Mouse (Mus musculus): ENCODE measurements around the gene A830005F24Rik. TPM values are rescaled to one million over a fixed set of nuclear protein-coding genes. Genes with fewer than 3 reads are reported as not detected.

Gene A830005F24Rik
- 0.27 and 0.80 TPM in 2 replicates for polyA plus RNA-seq (2014; fragmentation: Nextera tagmentation; extraction: Ambion mirVana)

DNA sequence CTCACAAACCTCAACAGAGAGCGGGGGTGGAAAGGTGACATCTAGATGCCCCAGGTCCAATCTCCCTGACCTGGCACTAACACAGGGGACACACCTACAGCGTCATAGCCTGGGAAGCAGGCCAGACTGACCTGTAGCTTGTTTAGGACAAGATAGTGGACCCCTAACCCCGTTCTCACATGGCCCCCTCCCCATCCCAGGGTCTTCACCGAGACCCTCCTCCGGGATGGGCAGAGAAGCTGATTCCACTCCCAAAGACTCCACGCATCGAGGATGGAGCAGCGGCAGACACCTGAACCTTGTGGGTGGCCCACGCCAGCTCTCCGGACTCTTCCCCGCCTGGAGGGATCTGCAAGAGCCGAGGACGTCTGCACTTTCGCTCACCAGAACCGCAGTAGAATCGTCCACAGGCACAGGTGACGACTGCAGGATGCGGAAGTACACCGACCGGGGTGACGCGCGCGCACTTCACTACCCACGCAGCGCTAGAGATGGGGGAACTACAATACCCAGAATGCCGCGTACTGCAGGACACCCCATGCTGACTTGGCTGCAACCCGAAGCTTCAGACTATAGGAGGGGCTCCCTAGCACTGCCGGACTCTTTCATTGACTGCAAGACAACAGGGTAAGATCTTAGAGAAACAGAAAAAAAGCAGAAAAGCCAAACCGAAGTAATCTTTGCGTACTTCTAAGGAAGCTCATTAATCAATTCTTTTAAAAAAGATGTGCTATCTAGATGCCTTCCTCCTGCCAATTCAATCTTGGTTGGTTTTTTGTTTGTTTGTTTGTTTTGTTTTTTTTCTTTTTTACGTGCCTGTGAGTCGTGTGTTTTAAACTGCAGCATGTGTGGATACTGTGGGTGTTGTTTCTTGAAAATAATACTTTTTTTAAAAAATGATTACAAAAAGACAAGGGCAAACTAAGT lies at the start of gene A830005F24Rik, which contains the start of gene Zfp169:
Gene A830005F24Rik, plus strand, starts transcription at position 568 of the 927 bp plus-strand sequence.
Gene Zfp169, minus strand, starts transcription at position 449 of the 927 bp plus-strand sequence.
- no peaks in the 10 kb centered on the region for H3K36me3 ChIP-seq (ENCODE audit: control insufficient read depth, insufficient read depth, low read length)
- no peak within 1 kb of the TSS; a peak in 1 of 4 replicates for H3K27ac ChIP-seq (replicated peaks in 1 of 2; ENCODE audit: control insufficient read depth in 1 of 2, insufficient read depth in 1 of 2, low read depth in 2 of 2, low read length in 2 of 2)
- peak within 1 kb of the TSS; percentile 88 for H3K9ac ChIP-seq (ENCODE audit: low read length)
- peak within 1 kb of the TSS; percentile 59 to 85 for H3K4me3 ChIP-seq (ENCODE audit: control insufficient read depth in 1 of 2, insufficient read depth in 1 of 2, low read depth in 1 of 2, low read length in 2 of 2)
- ATAC-seq (ENCODE audit: insufficient number of reproducible peaks, insufficient read depth, low FRiP score, low read depth), result peak; percentile 96
- H3K4me1 ChIP-seq (ENCODE audit: control insufficient read depth in 2 of 2, insufficient read depth in 2 of 2, low read length in 2 of 2), result peaks cover 5 to 8% of the 10 kb centered on the region in 2 experiments
- 2% methylated on average over 34 of the region's 34 CpGs for WGBS
- H3K4me2 ChIP-seq (ENCODE audit: low read length), result peak within 1 kb of the TSS; percentile 96
- no peaks in the 10 kb centered on the region for H3K27me3 ChIP-seq (ENCODE audit: control insufficient read depth, insufficient read depth, low read length)
- no peaks in the 10 kb centered on the region for H3K9me3 ChIP-seq (ENCODE audit: control insufficient read depth, low read length)

GRCm38 (mm10) chr13:48464170-48464569 lies 49.2 kb upstream of the A830005F24Rik start:
- Histone ChIP-seq H3K4me3 (ENCODE audit: control insufficient read depth in 1 of 2, insufficient read depth in 1 of 2, low read depth in 1 of 2, low read length in 2 of 2) (no peak overlapping the region), H3K9ac (ENCODE audit: low read length) (no peak overlapping the region), H3K4me1 (ENCODE audit: control insufficient read depth in 2 of 2, insufficient read depth in 2 of 2, low read length in 2 of 2) (no peaks in the 10 kb centered on the region), H3K27ac (replicated peaks in 1 of 2; ENCODE audit: control insufficient read depth in 1 of 2, insufficient read depth in 1 of 2, low read depth in 2 of 2, low read length in 2 of 2) (no peak overlapping the region), H3K9me3 (ENCODE audit: control insufficient read depth, low read length) (no peaks in the 10 kb centered on the region), H3K4me2 (ENCODE audit: low read length) (no peak overlapping the region), H3K36me3 (ENCODE audit: control insufficient read depth, insufficient read depth, low read length) (no peaks in the 10 kb centered on the region), H3K27me3 (ENCODE audit: control insufficient read depth, insufficient read depth, low read length) (peaks cover 4% of the 10 kb centered on the region; the same call in 1 of the 2 replicates)
- no peak for ATAC-seq (ENCODE audit: insufficient number of reproducible peaks, insufficient read depth, low FRiP score, low read depth)
- WGBS, result 16% methylated on average over 4 of the region's 4 CpGs

DNA sequence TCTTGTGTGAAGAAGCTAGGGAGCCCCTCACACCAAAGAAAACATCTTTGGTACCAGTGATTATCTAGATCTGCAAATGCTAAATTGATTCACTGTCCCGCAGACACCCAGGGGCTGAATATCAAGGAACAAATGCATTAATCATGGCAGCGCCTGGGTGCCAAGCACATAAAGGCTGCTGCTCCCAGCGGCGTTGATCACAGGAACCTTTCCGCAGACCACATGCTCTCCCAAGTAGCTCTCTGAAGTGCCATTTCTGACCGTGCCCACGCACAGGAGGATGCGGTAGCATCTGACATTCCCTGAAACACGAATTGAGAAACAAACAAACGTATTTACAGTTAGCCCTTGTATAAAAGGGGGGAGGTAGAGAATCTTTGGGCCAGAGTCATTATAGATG lies 47.2 kb upstream of the A830005F24Rik start:
- H3K4me3 ChIP-seq (ENCODE audit: control insufficient read depth in 1 of 2, insufficient read depth in 1 of 2, low read depth in 1 of 2, low read length in 2 of 2), result no peak overlapping the region
- no peak overlapping the region for H3K27ac ChIP-seq (replicated peaks in 1 of 2; ENCODE audit: control insufficient read depth in 1 of 2, insufficient read depth in 1 of 2, low read depth in 2 of 2, low read length in 2 of 2)
- H3K36me3 ChIP-seq (ENCODE audit: control insufficient read depth, insufficient read depth, low read length), result no peaks in the 10 kb centered on the region
- ATAC-seq (ENCODE audit: insufficient number of reproducible peaks, insufficient read depth, low FRiP score, low read depth), result no peak
- no peaks in the 10 kb centered on the region for H3K4me1 ChIP-seq (ENCODE audit: control insufficient read depth in 2 of 2, insufficient read depth in 2 of 2, low read length in 2 of 2)
- no peak overlapping the region for H3K9ac ChIP-seq (ENCODE audit: low read length)
- no peak overlapping the region for H3K4me2 ChIP-seq (ENCODE audit: low read length)
- H3K27me3 ChIP-seq (ENCODE audit: control insufficient read depth, insufficient read depth, low read length), result peaks cover 4% of the 10 kb centered on the region; the same call in 1 of the 2 replicates
- 65% methylated on average over 10 of the region's 10 CpGs for WGBS
- no peaks in the 10 kb centered on the region for H3K9me3 ChIP-seq (ENCODE audit: control insufficient read depth, low read length)

- no peak overlapping the region for H3K9ac ChIP-seq (ENCODE audit: low read length)
- no peaks in the 10 kb centered on the region for H3K36me3 ChIP-seq (ENCODE audit: control insufficient read depth, insufficient read depth, low read length)
- H3K4me3 ChIP-seq (ENCODE audit: control insufficient read depth in 1 of 2, insufficient read depth in 1 of 2, low read depth in 1 of 2, low read length in 2 of 2), result no peak overlapping the region
- H3K4me1 ChIP-seq (ENCODE audit: control insufficient read depth in 2 of 2, insufficient read depth in 2 of 2, low read length in 2 of 2), result no peaks in the 10 kb centered on the region
- no peak for ATAC-seq (ENCODE audit: insufficient number of reproducible peaks, insufficient read depth, low FRiP score, low read depth)
- no peak overlapping the region for H3K27ac ChIP-seq (replicated peaks in 1 of 2; ENCODE audit: control insufficient read depth in 1 of 2, insufficient read depth in 1 of 2, low read depth in 2 of 2, low read length in 2 of 2)
- no peaks in the 10 kb centered on the region for H3K9me3 ChIP-seq (ENCODE audit: control insufficient read depth, low read length)
- no peak overlapping the region for H3K4me2 ChIP-seq (ENCODE audit: low read length)
- H3K27me3 ChIP-seq (ENCODE audit: control insufficient read depth, insufficient read depth, low read length), result peaks cover 4% of the 10 kb centered on the region; the same call in 1 of the 2 replicates
- WGBS, result 57% methylated on average over 15 of the region's 15 CpGs
Observed at GRCm38 (mm10) chr13:48468656-48469180, 44.7 kb upstream of the A830005F24Rik start.

- ATAC-seq (ENCODE audit: insufficient number of reproducible peaks, insufficient read depth, low FRiP score, low read depth), result no peak
- Histone ChIP-seq H3K36me3 (ENCODE audit: control insufficient read depth, insufficient read depth, low read length) (peaks cover 8% of the 10 kb centered on the region), H3K4me2 (ENCODE audit: low read length) (no peak overlapping the region), H3K27ac (replicated peaks in 1 of 2; ENCODE audit: control insufficient read depth in 1 of 2, insufficient read depth in 1 of 2, low read depth in 2 of 2, low read length in 2 of 2) (no peak overlapping the region), H3K9ac (ENCODE audit: low read length) (no peak overlapping the region), H3K9me3 (ENCODE audit: control insufficient read depth, low read length) (no peaks in the 10 kb centered on the region), H3K4me3 (ENCODE audit: control insufficient read depth in 1 of 2, insufficient read depth in 1 of 2, low read depth in 1 of 2, low read length in 2 of 2) (no peak overlapping the region), H3K27me3 (ENCODE audit: control insufficient read depth, insufficient read depth, low read length) (no peaks in the 10 kb centered on the region), H3K4me1 (ENCODE audit: control insufficient read depth in 2 of 2, insufficient read depth in 2 of 2, low read length in 2 of 2) (no peaks in the 10 kb centered on the region)
- 88% methylated on average over 4 of the region's 4 CpGs for WGBS
Observed at GRCm38 (mm10) chr13:48483606-48484005, 29.8 kb upstream of the A830005F24Rik start.

- Histone ChIP-seq H3K27me3 (ENCODE audit: control insufficient read depth, insufficient read depth, low read length) (no peaks in the 10 kb centered on the region), H3K27ac (replicated peaks in 1 of 2; ENCODE audit: control insufficient read depth in 1 of 2, insufficient read depth in 1 of 2, low read depth in 2 of 2, low read length in 2 of 2) (no peak overlapping the region), H3K9me3 (ENCODE audit: control insufficient read depth, low read length) (peaks cover 14% of the 10 kb centered on the region; the same call in 1 of the 2 replicates), H3K4me3 (ENCODE audit: control insufficient read depth in 1 of 2, insufficient read depth in 1 of 2, low read depth in 1 of 2, low read length in 2 of 2) (no peak overlapping the region), H3K4me1 (ENCODE audit: control insufficient read depth in 2 of 2, insufficient read depth in 2 of 2, low read length in 2 of 2) (peaks cover 9 to 19% of the 10 kb centered on the region in 2 experiments), H3K9ac (ENCODE audit: low read length) (no peak overlapping the region), H3K4me2 (ENCODE audit: low read length) (no peak overlapping the region), H3K36me3 (ENCODE audit: control insufficient read depth, insufficient read depth, low read length) (peaks cover 40% of the 10 kb centered on the region)
- WGBS, result 91% methylated on average over 35 of the region's 35 CpGs
- no peak for ATAC-seq (ENCODE audit: insufficient number of reproducible peaks, insufficient read depth, low FRiP score, low read depth)
Observed at GRCm38 (mm10) chr13:48490396-48491182, 22.8 kb upstream of the A830005F24Rik start.

- Histone ChIP-seq H3K9ac (ENCODE audit: low read length) (no peak overlapping the region), H3K4me1 (ENCODE audit: control insufficient read depth in 2 of 2, insufficient read depth in 2 of 2, low read length in 2 of 2) (peaks cover 9 to 19% of the 10 kb centered on the region in 2 experiments), H3K4me2 (ENCODE audit: low read length) (peak overlapping the region; percentile 14; the same call in 1 of the 2 replicates), H3K36me3 (ENCODE audit: control insufficient read depth, insufficient read depth, low read length) (peaks cover 47% of the 10 kb centered on the region), H3K4me3 (ENCODE audit: control insufficient read depth in 1 of 2, insufficient read depth in 1 of 2, low read depth in 1 of 2, low read length in 2 of 2) (no peak overlapping the region), H3K27me3 (ENCODE audit: control insufficient read depth, insufficient read depth, low read length) (no peaks in the 10 kb centered on the region), H3K9me3 (ENCODE audit: control insufficient read depth, low read length) (peaks cover 17% of the 10 kb centered on the region; the same call in 1 of the 2 replicates), H3K27ac (replicated peaks in 1 of 2; ENCODE audit: control insufficient read depth in 1 of 2, insufficient read depth in 1 of 2, low read depth in 2 of 2, low read length in 2 of 2) (peak overlapping the region; percentile 76 to 81)
- 0 out of 2 replicates have a peak, but pooled peaks have one; percentile 59 for ATAC-seq (ENCODE audit: insufficient number of reproducible peaks, insufficient read depth, low FRiP score, low read depth)
- WGBS, result 19% methylated on average over 4 of the region's 5 CpGs
Observed at GRCm38 (mm10) chr13:48493183-48493582, 20.2 kb upstream of the A830005F24Rik start.

Data from heart, embryonic 14.5 days (tissue).